Mouse (Mus musculus): ENCODE measurements around the gene Gse1. TPM values are rescaled to one million over a fixed set of nuclear protein-coding genes. Genes with fewer than 3 reads are reported as not detected.

The Gse1 gene
- total RNA-seq, 2 experiments from 2014 or later: 25.5 to 38.6 TPM

GRCm38 (mm10) chr8:120211345-120211744, 16.9 kb upstream of the Gse1 start:
- no peak for DNase-seq

GRCm38 (mm10) chr8:120212596-120212995, 15.7 kb upstream of the Gse1 start:
- DNase-seq: no peak

GRCm38 (mm10) chr8:120213229-120213628, 15.0 kb upstream of the Gse1 start:
- no peak for DNase-seq

- DNase-seq: peak; percentile 76
Observed at GRCm38 (mm10) chr8:120213939-120214338, 14.3 kb upstream of the Gse1 start.

GRCm38 (mm10) chr8:120215416-120216141, 12.7 kb upstream of the Gse1 start:
- no peak for DNase-seq

GRCm38 (mm10) chr8:120216855-120217830, 11.1 kb upstream of the Gse1 start:
- DNase-seq: no peak

GRCm38 (mm10) chr8:120222548-120222947, 5.7 kb upstream of the Gse1 start:
- DNase-seq: no peak

GRCm38 (mm10) chr8:120224521-120225420, 3.5 kb upstream of the Gse1 start:
- no peak for DNase-seq

GRCm38 (mm10) chr8:120225421-120226151, 2.7 kb upstream of the Gse1 start:
- no peak for DNase-seq

- no peak for DNase-seq
Observed at GRCm38 (mm10) chr8:120226700-120227577, 1.3 kb upstream of the Gse1 start.

- DNase-seq: no peak
Observed at GRCm38 (mm10) chr8:120227578-120227876, 729 bp upstream of the Gse1 start.

GRCm38 (mm10) chr8:120228781-120229573, 721 bp downstream of the Gse1 start:
- peak; percentile 59 for DNase-seq

- peak; percentile 41 for DNase-seq
Observed at GRCm38 (mm10) chr8:120229574-120229916, 1.3 kb downstream of the Gse1 start.

- DNase-seq: no peak
Observed at GRCm38 (mm10) chr8:120230081-120230480, 1.8 kb downstream of the Gse1 start.

- DNase-seq: no peak
Observed at GRCm38 (mm10) chr8:120230715-120231614, 2.7 kb downstream of the Gse1 start.

GRCm38 (mm10) chr8:120231870-120232269, 3.6 kb downstream of the Gse1 start:
- no peak for DNase-seq

GRCm38 (mm10) chr8:120232398-120232797, 4.1 kb downstream of the Gse1 start:
- DNase-seq: no peak

- no peak for DNase-seq
Observed at GRCm38 (mm10) chr8:120232913-120233312, 4.7 kb downstream of the Gse1 start.

GRCm38 (mm10) chr8:120234457-120234856, 6.2 kb downstream of the Gse1 start:
- peak; percentile 69 for DNase-seq
